Mouse (Mus musculus): ENCODE data around the gene Kcnk10. TPM values are rescaled to one million over a fixed set of nuclear protein-coding genes. Genes with fewer than 3 reads are reported as not detected.

The Kcnk10 gene
- polyA plus RNA-seq, 1 experiment, result 4.3 TPM

GRCm38 (mm10) chr12:98481048-98481447 is 97.1 kb downstream of the Kcnk10 start:
- H3K4me1 ChIP-seq (ENCODE audit: control insufficient read depth, insufficient read depth, low read length), result peaks cover 3% of the 10 kb centered on the region; the same call in 1 of the 2 replicates
- no peak for TF ChIP-seq POLR2A (IDR thresholded peaks at IDR 0.05; ENCODE audit: extremely low read depth, insufficient read depth, low read length)
- no peak overlapping the region for H3K27ac ChIP-seq (ENCODE audit: insufficient read depth, low read length)
- no peak overlapping the region for H3K4me3 ChIP-seq (ENCODE audit: insufficient read depth, low read length)

GRCm38 (mm10) chr12:98477673-98478461 is 100.2 kb downstream of the Kcnk10 start:
- TF ChIP-seq CTCF (IDR thresholded peaks at IDR 0.05; ENCODE audit: extremely low read depth, insufficient read depth, low read length) (no peak), POLR2A (IDR thresholded peaks at IDR 0.05; ENCODE audit: extremely low read depth, insufficient read depth, low read length) (no peak)
- Histone ChIP-seq H3K4me1 (ENCODE audit: control insufficient read depth, insufficient read depth, low read length) (peaks cover 3% of the 10 kb centered on the region; the same call in 1 of the 2 replicates), H3K27ac (ENCODE audit: insufficient read depth, low read length) (no peak overlapping the region), H3K4me3 (ENCODE audit: insufficient read depth, low read length) (no peak overlapping the region)

- TF ChIP-seq CTCF (IDR thresholded peaks at IDR 0.05; ENCODE audit: extremely low read depth, insufficient read depth, low read length) (no peak), POLR2A (IDR thresholded peaks at IDR 0.05; ENCODE audit: extremely low read depth, insufficient read depth, low read length) (no peak)
- no peak overlapping the region for H3K4me3 ChIP-seq (ENCODE audit: insufficient read depth, low read length)
- no peaks in the 10 kb centered on the region for H3K4me1 ChIP-seq (ENCODE audit: control insufficient read depth, insufficient read depth, low read length)
- no peak overlapping the region for H3K27ac ChIP-seq (ENCODE audit: insufficient read depth, low read length)
Observed at GRCm38 (mm10) chr12:98471232-98471631, 106.9 kb downstream of the Kcnk10 start.

- no peak overlapping the region for H3K4me3 ChIP-seq (ENCODE audit: insufficient read depth, low read length)
- TF ChIP-seq POLR2A (IDR thresholded peaks at IDR 0.05; ENCODE audit: extremely low read depth, insufficient read depth, low read length) (no peak), CTCF (IDR thresholded peaks at IDR 0.05; ENCODE audit: extremely low read depth, insufficient read depth, low read length) (no peak)
- no peak overlapping the region for H3K27ac ChIP-seq (ENCODE audit: insufficient read depth, low read length)
- no peaks in the 10 kb centered on the region for H3K4me1 ChIP-seq (ENCODE audit: control insufficient read depth, insufficient read depth, low read length)
Observed at GRCm38 (mm10) chr12:98470097-98470496, 108.0 kb downstream of the Kcnk10 start.

GRCm38 (mm10) chr12:98467793-98468192 is 110.3 kb downstream of the Kcnk10 start:
- Histone ChIP-seq H3K27ac (ENCODE audit: insufficient read depth, low read length) (no peak overlapping the region), H3K4me3 (ENCODE audit: insufficient read depth, low read length) (no peak overlapping the region), H3K4me1 (ENCODE audit: control insufficient read depth, insufficient read depth, low read length) (no peaks in the 10 kb centered on the region)
- TF ChIP-seq POLR2A (IDR thresholded peaks at IDR 0.05; ENCODE audit: extremely low read depth, insufficient read depth, low read length), result no peak
- no peak for TF ChIP-seq CTCF (IDR thresholded peaks at IDR 0.05; ENCODE audit: extremely low read depth, insufficient read depth, low read length)

- peaks cover 6% of the 10 kb centered on the region; the same call in 1 of the 2 replicates for H3K4me1 ChIP-seq (ENCODE audit: control insufficient read depth, insufficient read depth, low read length)
- no peak overlapping the region for H3K4me3 ChIP-seq (ENCODE audit: insufficient read depth, low read length)
- TF ChIP-seq CTCF (IDR thresholded peaks at IDR 0.05; ENCODE audit: extremely low read depth, insufficient read depth, low read length), result peak; percentile 34
- no peak for TF ChIP-seq POLR2A (IDR thresholded peaks at IDR 0.05; ENCODE audit: extremely low read depth, insufficient read depth, low read length)
- no peak overlapping the region for H3K27ac ChIP-seq (ENCODE audit: insufficient read depth, low read length)
Observed at GRCm38 (mm10) chr12:98459889-98460288, 118.2 kb downstream of the Kcnk10 start.

- Histone ChIP-seq H3K4me3 (ENCODE audit: insufficient read depth, low read length) (no peak overlapping the region), H3K27ac (ENCODE audit: insufficient read depth, low read length) (no peak overlapping the region)
- TF ChIP-seq POLR2A (IDR thresholded peaks at IDR 0.05; ENCODE audit: extremely low read depth, insufficient read depth, low read length) (no peak), CTCF (IDR thresholded peaks at IDR 0.05; ENCODE audit: extremely low read depth, insufficient read depth, low read length) (no peak)
Observed at GRCm38 (mm10) chr12:98458944-98459343, 119.2 kb downstream of the Kcnk10 start.

GRCm38 (mm10) chr12:98458516-98458915 is 119.6 kb downstream of the Kcnk10 start:
- H3K4me3 ChIP-seq (ENCODE audit: insufficient read depth, low read length), result no peak overlapping the region
- H3K4me1 ChIP-seq (ENCODE audit: control insufficient read depth, insufficient read depth, low read length), result peaks cover 6% of the 10 kb centered on the region; the same call in 1 of the 2 replicates
- H3K27ac ChIP-seq (ENCODE audit: insufficient read depth, low read length), result no peak overlapping the region
- TF ChIP-seq POLR2A (IDR thresholded peaks at IDR 0.05; ENCODE audit: extremely low read depth, insufficient read depth, low read length) (no peak), CTCF (IDR thresholded peaks at IDR 0.05; ENCODE audit: extremely low read depth, insufficient read depth, low read length) (no peak)

More at GRCm38 (mm10) chr12:98458944-98459343, 119.2 kb downstream of the Kcnk10 start:
- H3K4me1 ChIP-seq (ENCODE audit: control insufficient read depth, insufficient read depth, low read length), result peaks cover 6% of the 10 kb centered on the region; the same call in 1 of the 2 replicates

- H3K4me1 ChIP-seq (ENCODE audit: control insufficient read depth, insufficient read depth, low read length), result no peaks in the 10 kb centered on the region; the same call in 1 of the 2 replicates
- H3K27ac ChIP-seq (ENCODE audit: insufficient read depth, low read length), result no peak overlapping the region
- no peak for TF ChIP-seq POLR2A (IDR thresholded peaks at IDR 0.05; ENCODE audit: extremely low read depth, insufficient read depth, low read length)
- TF ChIP-seq CTCF (IDR thresholded peaks at IDR 0.05; ENCODE audit: extremely low read depth, insufficient read depth, low read length), result no peak
- H3K4me3 ChIP-seq (ENCODE audit: insufficient read depth, low read length), result no peak overlapping the region
Observed at GRCm38 (mm10) chr12:98453161-98453560, 124.9 kb downstream of the Kcnk10 start.

- no peaks in the 10 kb centered on the region for H3K4me1 ChIP-seq (ENCODE audit: control insufficient read depth, insufficient read depth, low read length)
- no peak overlapping the region for H3K4me3 ChIP-seq (ENCODE audit: insufficient read depth, low read length)
- TF ChIP-seq POLR2A (IDR thresholded peaks at IDR 0.05; ENCODE audit: extremely low read depth, insufficient read depth, low read length) (no peak), CTCF (IDR thresholded peaks at IDR 0.05; ENCODE audit: extremely low read depth, insufficient read depth, low read length) (no peak)
- no peak overlapping the region for H3K27ac ChIP-seq (ENCODE audit: insufficient read depth, low read length)
Observed at GRCm38 (mm10) chr12:98452646-98453045, 125.5 kb downstream of the Kcnk10 start.

Measured in cortical plate, adult 2 months (tissue).